Mouse (Mus musculus) c-Kit-positive CD71-negative TER-119-negative erythroid progenitor cells, embryonic 14.5 days (primary cell): ENCODE data around the gene Iqsec1.

Source experiments
- DNase-seq: peaks from one replicate; pipeline ENCODE4 v3.0.0-alpha.2; 2013; ENCODE audit warnings: low read depth

Gene Iqsec1

DNA sequence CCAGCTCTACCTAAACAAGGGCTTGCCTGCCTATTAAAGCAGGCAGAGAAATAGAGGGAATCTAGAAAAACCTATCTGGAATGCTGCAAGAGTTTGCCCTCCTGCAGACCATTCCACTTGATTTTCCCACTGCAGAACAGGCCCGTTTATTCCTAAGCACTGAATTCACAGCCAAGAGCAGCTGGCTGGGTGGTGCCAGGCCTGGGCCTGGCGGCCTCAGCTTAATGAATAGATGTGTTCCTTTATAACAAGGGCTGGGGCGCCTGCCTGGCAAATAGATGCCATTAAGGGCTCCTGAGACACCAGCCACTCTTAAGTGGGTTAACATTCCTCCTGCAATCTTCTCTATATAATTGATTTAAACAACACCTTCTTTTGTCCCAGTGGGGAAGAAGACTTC lies 265.5 kb downstream of the Iqsec1 start:
- no peak for DNase-seq

DNA sequence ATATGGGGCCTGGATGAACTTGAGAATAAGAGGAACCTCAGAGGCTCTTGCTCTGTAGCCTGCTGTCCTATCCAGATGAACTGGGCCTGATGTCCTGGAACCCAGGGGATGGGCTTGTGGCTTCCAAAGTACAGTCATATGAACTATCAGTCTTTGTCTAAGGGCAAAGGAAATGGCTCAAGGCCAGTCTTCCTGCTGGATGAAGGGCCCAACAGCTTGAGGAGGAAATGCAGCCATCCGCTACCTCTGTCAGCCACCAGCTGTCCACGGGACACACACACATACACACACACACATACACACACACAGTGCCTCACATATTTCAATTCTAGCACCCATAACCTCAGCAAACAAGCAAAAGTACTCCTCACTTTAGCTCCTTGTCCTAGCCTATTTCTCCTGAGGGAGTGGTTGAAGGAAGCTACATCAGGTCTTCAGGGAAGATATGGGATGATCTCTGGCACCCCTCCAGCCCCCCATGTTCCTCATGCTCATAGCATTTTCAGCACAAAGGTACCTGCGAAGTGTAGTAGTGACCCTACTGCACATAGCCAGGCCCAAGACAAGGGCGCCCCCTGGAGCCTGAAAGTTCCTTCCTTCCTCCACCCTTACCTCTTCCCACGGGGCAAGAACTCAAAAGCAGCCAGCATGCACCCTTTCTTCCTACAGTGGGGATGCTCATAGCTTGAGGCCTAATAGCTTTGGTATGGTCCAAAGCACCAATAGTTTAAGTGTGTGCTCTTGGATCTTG lies 267.3 kb downstream of the Iqsec1 start:
- DNase-seq, result no peak

DNA sequence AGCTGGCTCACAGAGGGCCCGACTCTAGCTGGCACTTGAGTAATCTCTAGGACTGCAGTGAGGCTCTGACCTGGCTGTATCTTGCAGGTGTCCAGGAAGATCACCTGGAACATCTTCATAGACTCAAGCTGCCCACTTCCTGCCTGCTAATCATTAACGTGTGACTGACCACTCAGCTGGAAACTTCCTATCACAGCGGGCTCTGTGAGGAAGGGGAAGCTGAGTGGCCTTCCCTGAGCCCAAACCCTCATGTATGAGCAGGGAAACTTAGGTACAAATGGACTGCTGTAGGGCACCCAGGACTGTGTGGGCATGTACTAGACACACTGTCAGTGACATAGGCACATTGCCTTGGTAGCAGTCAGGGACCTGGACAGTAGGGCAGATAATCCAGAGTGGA lies 268.3 kb downstream of the Iqsec1 start:
- DNase-seq, result no peak

DNA sequence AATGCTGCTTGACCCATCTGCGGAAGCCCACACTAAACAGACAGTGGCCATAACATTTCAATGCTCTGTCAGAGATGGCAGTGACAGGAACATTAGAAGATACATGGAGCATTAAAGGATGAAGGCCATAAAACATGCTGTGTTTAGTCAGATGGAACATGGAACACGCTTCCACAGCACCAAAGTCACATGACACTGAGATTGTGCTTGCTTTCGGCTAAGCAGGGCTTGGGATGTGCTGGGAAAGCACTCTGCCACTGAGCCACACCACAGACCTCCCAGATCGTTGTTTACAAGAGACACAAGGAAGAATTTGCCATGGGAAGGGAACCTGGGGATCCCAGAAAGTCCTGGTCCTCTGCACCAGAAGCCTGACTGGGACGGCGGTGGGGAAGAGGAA lies 269.1 kb downstream of the Iqsec1 start:
- no peak for DNase-seq

DNA sequence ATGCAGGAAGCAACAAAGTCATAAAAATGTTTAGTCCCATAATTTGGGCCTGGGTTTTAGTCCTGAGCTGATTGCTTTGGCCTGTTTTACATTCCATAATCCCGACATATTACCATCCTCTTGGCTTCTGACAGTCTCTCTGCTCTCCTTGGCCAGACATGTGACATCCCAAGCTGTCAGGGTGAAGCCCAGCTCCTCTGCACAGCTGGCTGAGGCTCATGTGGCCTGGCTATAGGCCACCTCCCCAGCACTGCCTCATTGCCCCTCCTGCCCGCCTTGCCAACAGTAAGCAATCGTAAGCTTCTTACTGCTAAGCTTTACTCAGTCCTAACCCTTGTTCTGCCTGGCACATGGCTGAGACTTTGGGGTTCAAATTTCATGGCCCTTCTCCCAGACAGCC lies 270.0 kb downstream of the Iqsec1 start:
- no peak for DNase-seq

DNA sequence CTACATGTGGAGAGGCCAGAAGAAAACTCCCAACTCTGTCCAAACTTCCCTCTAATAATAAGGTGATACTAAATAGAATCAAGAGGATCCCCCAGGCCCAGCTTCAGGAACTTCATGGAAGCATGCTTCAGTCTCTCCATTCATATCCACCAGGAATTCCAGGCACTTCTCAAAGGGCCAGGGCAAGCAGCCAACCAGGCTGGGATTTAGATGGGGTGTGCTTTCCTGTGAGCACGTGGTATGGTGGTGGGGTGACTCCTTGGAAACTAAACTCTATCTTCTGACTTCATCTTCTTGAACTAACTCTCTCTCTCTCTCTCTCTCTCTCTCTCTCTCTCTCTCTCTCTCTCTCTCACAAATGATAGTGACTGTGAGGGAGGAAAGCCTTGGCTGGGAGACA lies 270.8 kb downstream of the Iqsec1 start:
- DNase-seq, result no peak

DNA sequence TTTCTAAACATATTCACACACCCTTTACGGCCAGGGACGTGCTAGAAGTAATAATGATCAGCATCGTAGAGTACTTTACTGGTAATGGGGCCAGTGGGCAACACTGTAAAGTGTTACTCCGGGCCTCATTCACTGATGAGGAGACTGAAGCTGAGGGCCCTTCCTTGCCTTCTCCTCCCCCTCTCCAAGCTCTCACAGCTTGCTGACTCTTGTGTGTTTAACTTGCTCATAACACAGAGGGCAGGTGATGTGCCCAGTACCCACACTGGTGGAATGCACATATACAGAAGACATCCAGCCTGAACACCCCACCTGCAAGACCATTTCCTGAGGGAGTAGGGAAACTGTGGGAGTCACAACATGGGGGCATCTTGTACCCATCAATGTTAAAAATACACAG lies 271.6 kb downstream of the Iqsec1 start:
- no peak for DNase-seq

DNA sequence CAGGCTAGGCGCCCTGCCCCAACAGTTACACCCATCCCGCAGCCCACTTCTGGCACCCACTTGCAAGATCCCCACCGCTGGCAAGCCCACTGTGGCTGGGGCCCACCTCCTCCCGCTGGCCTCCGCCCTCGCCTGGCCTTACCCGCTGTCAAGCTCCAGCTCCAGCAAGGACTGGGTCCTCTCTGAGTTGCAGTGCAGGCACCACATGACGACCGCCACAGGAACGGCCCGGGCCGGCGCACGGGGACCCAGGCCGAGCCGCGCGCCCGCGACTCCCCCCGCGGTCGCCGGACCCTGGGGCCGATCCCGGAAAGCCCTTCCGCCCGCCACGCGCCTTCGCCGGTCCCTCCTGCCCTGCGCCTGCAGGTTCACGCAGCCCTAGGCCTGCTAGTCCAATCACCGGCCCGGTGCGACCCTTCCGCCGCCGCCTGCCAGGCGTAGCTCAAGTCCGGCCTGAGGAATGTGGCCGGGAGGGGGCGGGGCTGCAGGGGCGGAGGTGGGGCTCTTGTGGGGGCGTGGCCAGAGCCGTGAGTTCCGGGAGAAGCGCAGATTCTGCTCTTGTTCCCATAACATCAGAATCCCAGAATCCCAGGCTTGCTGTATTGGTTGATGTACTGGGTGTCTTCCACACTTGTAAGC lies 272.3 kb downstream of the Iqsec1 start:
- no peak for DNase-seq

DNA sequence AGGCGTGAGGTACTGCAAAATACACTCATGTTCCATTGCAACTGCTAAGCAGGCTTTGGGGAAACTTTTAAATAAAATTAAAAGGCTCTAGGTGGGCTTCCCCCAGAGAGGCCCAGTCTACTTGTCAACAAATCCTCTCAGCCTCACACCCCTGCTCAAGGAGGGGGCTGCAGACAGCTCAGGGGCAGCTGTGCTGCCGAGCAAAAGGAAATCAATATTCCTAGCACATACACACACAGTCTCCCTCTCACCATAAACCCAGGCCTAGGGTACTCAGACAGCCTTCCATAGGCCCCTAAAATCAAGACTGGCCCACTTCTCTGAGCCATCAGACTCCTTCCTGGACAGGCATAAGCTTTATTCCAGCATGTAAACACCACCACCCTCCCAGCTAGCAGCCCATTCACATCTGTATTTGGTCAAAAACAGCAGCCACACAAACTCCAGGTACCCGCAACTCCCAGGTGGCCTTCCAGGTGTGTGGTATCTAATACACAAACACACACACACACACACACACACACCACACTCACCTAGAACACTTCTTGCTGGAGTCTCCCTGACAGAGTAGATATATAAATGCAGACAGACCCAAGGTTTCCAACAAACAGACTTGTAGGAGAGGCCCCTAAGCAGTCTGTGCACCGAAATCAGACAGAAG lies 273.1 kb downstream of the Iqsec1 start:
- no peak for DNase-seq

DNA sequence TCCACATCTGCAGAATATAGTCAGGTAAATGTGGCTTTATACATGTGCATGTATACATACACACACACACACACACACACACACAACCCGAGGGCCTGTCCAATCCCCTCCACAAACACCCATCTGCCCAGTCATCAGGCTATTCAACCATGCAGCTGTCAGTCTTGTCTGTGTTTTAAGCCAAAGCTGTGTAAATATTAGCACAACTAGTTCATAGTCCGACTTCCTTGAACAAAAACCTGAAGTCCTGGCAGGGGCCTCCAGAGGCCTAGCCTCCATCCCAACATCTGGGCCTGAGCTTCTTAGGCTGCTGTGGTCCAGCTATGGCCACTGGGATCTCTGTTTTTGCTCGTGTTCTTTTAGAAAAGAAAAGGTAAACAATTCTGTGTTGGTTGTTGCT lies 274.8 kb downstream of the Iqsec1 start:
- no peak for DNase-seq

DNA sequence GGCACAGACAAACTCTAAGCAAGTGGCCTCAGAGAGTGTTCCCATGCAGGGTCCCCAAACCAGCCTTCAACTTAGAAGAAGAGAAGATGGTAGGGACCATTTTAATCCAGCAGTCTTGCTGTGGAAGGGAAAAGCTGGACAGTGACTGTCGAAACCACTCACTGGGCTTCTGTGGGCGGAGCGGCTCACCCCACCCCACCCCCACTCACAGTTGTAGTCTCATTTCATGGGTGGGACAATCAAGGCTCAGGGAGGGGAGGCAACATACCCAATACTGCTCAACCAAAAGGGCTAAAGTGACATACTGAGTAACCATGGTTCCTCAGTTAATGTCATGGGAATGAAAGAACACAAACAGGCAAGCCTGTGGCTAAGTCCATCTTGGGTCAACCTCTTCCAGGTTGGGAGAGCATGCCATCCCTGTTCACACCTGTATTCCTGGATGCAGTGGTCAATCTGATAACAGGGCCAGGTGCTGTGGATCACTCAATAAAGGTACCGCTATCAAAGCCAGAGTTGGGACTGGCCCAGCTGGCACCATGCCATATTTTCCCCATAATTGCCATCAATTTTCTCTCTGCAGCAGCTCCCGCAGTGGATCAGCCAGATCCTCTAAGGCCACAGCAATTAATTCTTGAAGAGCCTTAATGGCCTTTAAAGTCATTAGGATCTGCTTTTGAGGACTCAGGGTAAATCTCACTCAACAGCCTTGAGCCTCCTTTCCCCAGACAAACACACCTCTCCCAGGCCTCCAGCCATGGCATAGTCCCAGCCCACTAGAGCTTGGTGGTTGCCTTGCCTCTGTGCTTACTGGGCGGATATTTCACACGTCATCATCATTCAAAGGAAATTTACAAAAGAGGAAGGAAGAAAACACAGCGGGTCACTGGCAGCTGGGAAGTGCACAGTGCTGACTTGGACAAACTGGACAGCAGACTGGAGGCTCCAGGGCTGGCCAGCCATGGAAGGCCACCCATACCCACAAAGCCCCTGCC lies 275.7 kb downstream of the Iqsec1 start:
- DNase-seq, result peak; percentile 40

DNA sequence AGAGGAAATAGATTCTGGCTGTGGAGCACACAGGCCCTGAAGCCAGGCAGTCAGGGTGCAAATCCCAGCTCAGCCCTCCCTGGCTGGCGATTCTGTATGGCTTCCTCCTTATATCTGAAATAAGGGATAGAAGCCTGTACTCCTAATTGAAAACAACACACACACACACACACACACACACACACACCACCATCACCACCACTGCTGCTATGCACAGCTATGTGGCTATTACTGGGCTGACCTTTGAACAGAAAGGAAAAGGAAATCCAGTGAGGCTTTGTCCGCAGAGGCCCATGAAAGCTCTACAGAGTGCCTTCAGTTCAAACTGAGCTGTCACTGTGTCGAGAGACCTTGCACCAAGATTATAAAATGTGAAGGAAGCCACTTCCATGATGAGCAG lies 276.4 kb downstream of the Iqsec1 start:
- DNase-seq, result no peak

DNA sequence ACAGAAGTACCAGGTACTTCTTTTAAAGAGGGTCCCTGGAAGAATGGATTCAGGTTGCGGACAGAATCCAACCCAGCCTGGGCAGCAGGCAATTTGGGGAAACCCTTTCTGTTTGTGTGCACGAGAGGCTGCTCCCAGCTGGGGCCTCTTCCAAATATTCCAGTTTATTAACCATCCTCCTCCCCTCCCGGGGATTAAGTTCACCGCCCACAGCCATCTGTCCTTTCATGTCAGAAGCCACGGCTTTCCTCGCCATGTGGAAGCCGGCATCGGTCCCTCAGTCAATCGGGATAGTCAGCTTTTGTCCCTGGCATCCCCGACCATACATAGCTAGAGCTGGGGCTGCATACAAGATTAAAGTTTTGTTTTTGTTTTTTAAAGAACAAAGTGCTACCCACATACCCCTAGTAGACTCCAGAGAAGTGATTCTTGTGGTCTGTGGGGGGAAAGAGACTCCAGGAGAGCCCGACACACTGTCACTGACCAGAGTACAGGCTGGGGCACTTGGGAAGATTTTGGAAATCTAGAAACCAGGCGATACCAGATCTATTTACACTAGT lies 276.9 kb downstream of the Iqsec1 start:
- DNase-seq, result no peak

DNA sequence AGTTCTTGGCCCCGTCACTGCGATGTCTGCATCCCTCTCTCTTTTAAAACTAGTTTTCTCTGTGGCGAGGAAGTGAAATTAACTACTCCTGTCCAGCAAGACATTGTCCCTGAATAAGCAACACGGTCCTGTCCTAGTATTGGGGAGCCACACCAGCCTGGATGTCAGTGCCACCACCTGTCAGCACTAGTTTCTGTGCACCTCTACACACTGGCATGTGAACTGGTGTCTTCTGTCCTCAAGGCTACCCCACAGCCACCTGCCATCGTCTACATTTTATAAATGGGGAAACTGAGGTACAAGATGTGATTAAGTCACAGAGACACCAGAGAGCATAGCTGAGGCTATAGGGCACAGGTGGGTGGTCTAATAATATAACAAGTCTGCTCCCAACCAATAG lies 277.7 kb downstream of the Iqsec1 start:
- DNase-seq, result no peak

DNA sequence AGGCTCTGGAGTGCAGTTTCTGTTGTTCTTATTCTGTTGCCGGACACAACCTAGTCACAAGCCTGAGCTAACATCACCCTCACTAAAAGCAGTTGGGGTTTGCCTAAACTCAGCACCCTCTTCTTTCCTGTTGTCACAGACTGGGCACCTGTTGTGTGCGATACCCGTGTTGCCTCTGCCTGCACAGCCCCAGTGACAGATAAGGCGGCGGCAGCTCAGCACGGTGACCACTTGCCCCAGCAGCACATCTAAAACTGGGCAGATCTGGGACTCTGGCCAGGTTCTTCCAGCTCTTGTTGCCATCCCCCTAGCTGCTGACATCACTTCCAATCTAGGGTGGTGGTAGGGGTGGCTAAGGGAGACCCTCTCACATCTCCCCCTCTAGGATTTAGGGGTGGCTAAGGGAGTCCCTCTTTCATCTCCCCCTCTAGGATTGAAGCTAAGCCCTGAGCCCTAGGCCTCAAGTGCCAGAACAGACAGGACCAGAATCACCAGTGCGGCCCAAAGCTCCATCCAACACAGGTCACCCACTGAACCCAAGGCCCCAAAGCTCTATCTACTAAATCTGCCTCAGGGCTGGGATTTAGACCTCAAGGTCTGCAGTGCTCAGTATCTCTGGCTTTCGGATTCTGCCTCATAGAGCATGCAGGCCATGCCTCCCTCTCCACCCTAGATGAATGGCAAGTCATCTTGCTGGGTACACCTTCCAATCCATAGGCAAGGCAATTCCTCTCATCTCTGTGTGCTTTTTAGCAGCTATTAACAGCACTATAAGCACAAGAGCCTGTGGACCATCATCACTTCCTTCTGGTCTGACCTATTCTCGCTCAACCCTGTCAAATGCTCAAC lies 278.3 kb downstream of the Iqsec1 start:
- DNase-seq, result peak; percentile 30

DNA sequence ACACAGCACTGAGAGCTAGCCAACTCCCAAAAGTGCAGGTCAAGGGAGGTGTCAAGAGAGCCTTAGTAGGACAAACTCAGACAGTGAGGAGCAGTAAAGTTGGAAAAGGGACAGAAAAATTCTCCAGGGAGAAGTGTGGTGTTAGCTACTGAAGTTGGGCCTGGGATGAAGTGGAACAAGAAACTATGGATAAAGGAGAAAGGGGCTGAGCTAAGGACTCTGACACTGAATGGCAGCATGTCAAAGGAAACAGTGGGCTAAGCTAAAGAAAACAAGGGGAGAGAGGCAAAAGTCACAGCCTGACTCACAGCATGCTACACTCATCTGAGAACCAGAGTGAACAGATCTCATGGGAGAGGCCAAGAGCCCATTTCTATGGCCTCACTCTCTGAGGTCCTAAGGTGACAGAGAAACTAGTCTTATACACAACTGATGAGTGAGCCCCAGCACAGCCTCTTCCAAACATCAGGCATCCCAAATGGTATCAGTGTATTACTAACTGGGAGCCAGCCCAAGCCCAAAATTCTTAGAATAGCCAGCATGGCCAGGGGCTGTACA lies 280.3 kb downstream of the Iqsec1 start:
- no peak for DNase-seq

DNA sequence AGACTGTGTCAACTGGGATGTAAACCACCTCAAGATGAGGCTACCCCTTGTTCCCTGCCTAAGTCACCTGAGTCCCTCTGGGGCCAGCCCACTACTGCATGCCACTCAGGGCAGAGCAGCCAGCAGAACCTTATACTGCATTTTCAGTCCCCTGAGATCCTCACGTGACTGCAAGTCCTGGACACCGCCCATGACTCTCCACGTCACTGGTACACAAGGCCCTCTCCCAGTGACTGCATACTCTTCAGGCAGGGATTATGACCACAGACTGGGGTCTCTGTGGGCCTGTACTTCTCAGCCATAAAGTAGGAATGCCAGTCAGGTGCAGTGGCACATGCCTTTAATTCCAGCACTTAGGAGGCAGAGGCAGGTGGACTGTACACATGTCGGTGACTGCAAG lies 281.3 kb downstream of the Iqsec1 start:
- DNase-seq, result no peak

DNA sequence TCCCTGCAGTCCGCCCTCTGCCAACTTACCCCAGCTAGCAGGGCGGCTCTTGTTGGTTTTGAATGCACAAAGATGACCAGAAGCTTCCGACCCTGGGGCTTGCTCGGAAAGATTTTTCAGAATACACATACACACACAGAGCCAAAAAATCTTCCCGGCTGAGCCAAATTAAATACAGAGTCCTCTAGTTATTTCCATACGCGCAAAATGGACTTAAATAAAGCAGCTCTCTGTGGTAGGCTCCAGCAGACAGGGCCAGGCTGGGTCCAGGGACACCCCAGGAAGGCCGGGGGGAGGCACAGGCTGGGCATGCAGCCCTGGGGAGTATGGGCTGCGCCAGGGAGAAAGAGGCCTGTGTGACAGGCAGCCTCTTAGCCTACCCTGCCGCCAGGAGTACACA lies 282.0 kb downstream of the Iqsec1 start:
- DNase-seq, result no peak

DNA sequence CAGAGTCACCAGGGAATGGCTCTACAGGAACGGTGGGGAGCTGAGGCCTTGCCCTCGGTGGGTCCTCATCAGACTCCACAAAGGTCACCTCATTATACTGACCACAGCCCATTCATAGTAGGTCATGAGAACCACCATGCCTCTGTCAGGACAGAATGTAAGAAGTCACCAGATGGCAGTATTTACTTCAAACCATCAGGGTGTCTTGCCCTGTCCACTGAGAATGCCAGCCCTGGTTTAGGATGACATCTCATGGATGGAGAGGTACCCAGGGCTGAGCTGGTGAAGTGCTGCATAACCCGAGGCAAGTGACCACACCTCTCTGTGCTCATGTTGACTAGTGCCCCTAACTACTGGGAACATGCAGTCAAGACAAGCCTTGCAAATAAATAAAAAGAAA lies 282.7 kb downstream of the Iqsec1 start:
- no peak for DNase-seq

DNA sequence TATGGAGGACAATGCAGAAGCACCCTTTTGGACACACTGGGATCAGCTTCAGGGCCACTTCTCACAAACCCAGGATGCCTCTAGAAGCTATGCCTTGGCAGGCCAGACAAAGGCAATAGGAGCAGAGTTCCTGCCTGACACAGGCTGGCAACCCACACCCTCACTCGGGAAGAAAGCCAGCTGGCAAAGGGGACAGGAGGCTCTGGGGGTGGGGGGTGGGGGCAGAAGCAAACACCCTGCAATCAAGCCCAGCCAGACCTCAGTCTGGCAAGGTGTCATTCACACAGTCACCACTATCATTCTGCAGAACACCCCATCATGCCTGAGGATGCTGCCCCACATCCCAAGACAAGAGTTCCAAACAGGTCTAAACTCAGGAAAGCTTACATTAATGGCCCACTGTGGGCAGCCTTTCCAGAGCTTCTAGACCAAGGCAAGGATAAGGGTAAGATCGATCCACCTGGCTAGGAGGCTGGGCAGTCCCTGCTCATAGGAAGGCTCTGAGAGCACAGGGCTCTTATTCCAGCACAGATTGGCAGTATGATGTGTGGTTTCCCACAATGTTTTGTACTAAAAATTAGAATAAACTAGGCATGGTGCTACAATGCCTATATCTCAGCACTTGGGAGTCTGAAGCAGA lies 283.7 kb downstream of the Iqsec1 start:
- DNase-seq, result no peak
